Mouse (Mus musculus) liver, adult 2 months (tissue): ENCODE data around the gene Zfp184. TPM values are rescaled to one million over a fixed set of nuclear protein-coding genes. Genes with fewer than 3 reads are reported as not detected.
"Not testable (repeated sequence)": the region's sequence is repeated elsewhere in the genome, so short reads cannot be mapped to it uniquely, and the experiment has no call there.

ENCODE experiments used
- DNase-seq: peaks from one replicate; pipeline ENCODE4 v3.0.0-alpha.2; 2011; ENCODE audit warnings: low read depth, low spot score; ENCODE audit errors: extremely low read depth
- H3K27ac ChIP-seq: fragments of 200-500 bp; replicated peaks from 2 replicates; pipeline ENCODE4 v1.5.1; 2012; ENCODE audit warnings: low read depth, mild to moderate bottlenecking, control low read depth, inconsistent platforms, low read length; ENCODE audit not compliant: insufficient read depth
- H3K27me3 ChIP-seq: fragments of 200-500 bp; 2 replicates; pipeline ENCODE4 v1.6.1; 2012; ENCODE audit warnings: mild to moderate bottlenecking, moderate library complexity, low read length, inconsistent platforms; ENCODE audit not compliant: control insufficient read depth, insufficient read depth
- H3K36me3 ChIP-seq: fragments of 200-500 bp; 2 replicates; pipeline ENCODE4 v1.6.1; 2012; ENCODE audit warnings: low read length, inconsistent platforms; ENCODE audit not compliant: control insufficient read depth, insufficient read depth
- H3K4me1 ChIP-seq: fragments of 200-500 bp; 2 replicates; pipeline ENCODE4 v1.6.1; 2011; ENCODE audit warnings: low read length; ENCODE audit not compliant: control insufficient read depth, insufficient read depth
- H3K4me3 ChIP-seq: fragments of 200-500 bp; 2 replicates; pipeline ENCODE4 v1.5.1; 2011; ENCODE audit warnings: low read depth, mild to moderate bottlenecking, control low read depth, low read length, moderate library complexity; ENCODE audit not compliant: insufficient read depth
- H3K79me2 ChIP-seq: fragments of 200-500 bp; 2 replicates; pipeline ENCODE4 v1.6.1; 2012; ENCODE audit warnings: inconsistent platforms, mild to moderate bottlenecking, low read length, moderate library complexity; ENCODE audit not compliant: control insufficient read depth, insufficient read depth
- H3K9ac ChIP-seq: fragments of 200-500 bp; 2 replicates; pipeline ENCODE4 v1.6.1; 2012; ENCODE audit warnings: low read depth, mild to moderate bottlenecking, control low read depth, inconsistent platforms, low read length
- CTCF ChIP-seq: fragments of 200-500 bp; IDR thresholded peaks from 2 replicates; pipeline ENCODE4 v1.5.1; 2011; ENCODE audit warnings: low read depth, low read length, control low read depth
- POLR2A ChIP-seq: fragments of 200-500 bp; IDR thresholded peaks from 2 replicates; pipeline ENCODE4 v1.6.1; 2011; ENCODE audit warnings: low read length, control low read depth; ENCODE audit not compliant: insufficient read depth; ENCODE audit errors: extremely low read depth
- WGBS: fragments of 180-500 bp; shearing (Covaris S2); methylation state at CpG from one replicate; pipeline ENCODE4 v1.1.7; 2018; 5-methylcytosine and 5-hydroxymethylcytosine counted together
- polyA plus RNA-seq: library from polyadenylated mRNA; depleted of rRNA; stranded (reverse); fragments of >200 nt; gene quantifications from 2 replicates; pipeline ENCODE4 v1.2.3, GENCODE M21; 2012
- total RNA-seq: library from RNA; depleted of rRNA; stranded (reverse); fragments of >200 nt; gene quantifications from 2 replicates; pipeline ENCODE4 v1.2.3, GENCODE M21; 2014

Zfp184 gene
- total and polyA plus RNA-seq, 2 experiments: 0.11 to 0.18 TPM

DNA sequence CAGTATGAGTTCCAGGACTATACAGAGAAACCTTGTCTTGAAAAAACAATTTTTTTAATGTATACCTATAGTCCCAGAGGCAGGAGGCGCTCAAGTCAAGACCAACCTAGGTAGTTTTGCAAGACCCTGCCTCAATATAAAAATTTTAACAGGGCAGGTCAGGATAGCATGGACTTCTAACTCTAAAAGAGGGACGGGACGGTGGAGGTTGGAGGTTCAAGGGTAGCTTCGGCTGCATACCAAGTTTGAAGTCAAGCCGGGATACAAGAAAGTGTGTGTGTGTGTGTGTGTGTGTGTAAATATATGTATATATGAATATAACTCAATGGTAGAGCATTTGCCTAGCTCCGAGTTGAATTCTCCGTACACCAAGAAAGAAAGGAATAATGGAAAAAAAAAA is 38.6 kb upstream of the Zfp184 start:
- TF ChIP-seq POLR2A (no peak), CTCF (no peak)
- DNase-seq: no peak
- no peaks in the 10 kb centered on the region; the same call in 1 of the 2 replicates for H3K27me3 ChIP-seq
- no peak overlapping the region for H3K9ac ChIP-seq
- no peaks in the 10 kb centered on the region for H3K4me1 ChIP-seq
- H3K4me3 ChIP-seq: no peak overlapping the region
- H3K27ac ChIP-seq: no peak overlapping the region
- no peaks in the 10 kb centered on the region for H3K79me2 ChIP-seq
- no peaks in the 10 kb centered on the region for H3K36me3 ChIP-seq
- 77% methylated on average over 7 of the region's 7 CpGs for WGBS

DNA sequence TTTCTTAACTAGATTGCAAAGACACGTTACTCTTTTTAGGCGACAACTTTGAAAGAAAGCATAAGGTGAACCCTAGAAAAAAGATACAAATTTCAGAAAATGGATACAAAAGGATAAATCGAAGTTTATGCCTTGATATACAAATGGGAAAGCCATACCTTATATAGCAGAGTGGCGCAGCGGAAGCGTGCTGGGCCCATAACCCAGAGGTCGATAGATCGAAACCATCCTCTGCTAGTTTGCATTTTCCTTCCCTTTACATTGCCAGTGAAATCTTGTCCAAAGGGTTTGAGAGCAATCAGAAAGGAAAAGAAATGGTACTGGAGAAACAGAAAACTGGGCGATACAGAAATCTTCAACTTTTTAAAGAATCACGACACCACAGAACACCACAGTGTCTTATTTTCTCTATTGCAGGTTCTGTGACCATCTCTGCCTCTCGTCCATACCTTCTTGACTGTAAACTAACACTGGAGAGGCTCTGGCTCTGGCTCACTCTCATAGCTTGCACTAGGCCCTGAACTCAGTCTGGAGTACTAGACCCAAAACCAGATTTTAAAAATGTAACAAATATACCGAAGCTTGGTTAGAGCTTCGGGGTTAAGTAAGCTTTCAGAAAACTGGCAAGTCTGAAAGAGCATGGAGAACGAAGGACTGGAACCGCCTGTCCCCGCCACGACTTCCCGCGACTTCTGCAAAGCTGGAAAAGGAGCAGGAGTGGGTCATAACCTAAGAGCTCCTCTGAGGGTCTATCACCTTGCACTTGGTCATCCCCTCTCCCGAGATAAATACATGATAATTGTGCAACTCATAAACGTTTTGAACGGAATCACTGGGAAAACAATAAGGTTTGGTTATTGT is 37.7 kb upstream of the Zfp184 start:
- Histone ChIP-seq H3K27ac (no peak overlapping the region), H3K4me3 (no peak overlapping the region), H3K79me2 (no peaks in the 10 kb centered on the region), H3K27me3 (no peaks in the 10 kb centered on the region; the same call in 1 of the 2 replicates), H3K36me3 (no peaks in the 10 kb centered on the region), H3K9ac (no peak overlapping the region), H3K4me1 (no peaks in the 10 kb centered on the region)
- WGBS: 43% methylated on average over 22 of the region's 22 CpGs
- DNase-seq: no peak
- TF ChIP-seq POLR2A (no peak), CTCF (no peak)

DNA sequence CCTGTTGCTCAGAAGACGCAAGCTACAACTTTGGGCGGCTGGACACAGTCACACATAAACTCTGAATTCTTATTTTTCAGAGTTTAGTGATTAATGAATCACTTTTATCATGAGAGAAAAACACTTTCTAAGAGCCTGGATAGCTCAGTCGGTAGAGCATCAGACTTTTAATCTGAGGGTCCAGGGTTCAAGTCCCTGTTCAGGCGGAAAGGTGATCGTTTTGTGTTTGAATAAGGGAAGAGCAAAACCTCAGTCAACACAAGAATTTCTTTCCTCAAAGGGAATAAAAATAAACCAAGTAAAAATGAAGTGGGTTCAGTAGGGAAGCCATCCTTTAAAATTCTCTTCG is 37.1 kb upstream of the Zfp184 start:
- H3K27ac ChIP-seq, H3K36me3 ChIP-seq, H3K4me3 ChIP-seq, H3K27me3 ChIP-seq, H3K4me1 ChIP-seq, H3K79me2 ChIP-seq, H3K9ac ChIP-seq, DNase-seq: not testable (repeated sequence)
- WGBS: 58% methylated on average over 6 of the region's 6 CpGs

DNA sequence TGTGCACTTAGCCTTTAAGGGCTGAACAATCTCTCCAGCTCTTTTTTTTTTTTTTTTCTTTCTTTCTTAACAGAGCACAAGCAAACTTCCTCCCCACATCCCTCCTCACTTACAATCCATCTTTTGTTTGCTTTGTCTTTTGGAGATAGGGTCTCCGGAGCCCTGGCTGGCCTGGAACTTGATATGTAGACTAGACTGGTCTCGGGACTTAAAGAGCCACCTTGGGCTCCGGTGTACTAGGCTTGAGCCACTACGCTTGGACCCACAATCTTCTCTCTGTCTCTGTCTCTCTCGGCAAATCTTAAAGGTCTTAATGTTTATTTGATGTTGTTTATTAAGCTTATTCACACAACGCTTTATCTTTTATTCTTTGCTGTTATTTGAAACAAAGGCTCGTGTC is 34.2 kb upstream of the Zfp184 start:
- TF ChIP-seq POLR2A (no peak), CTCF (no peak)
- no peak overlapping the region for H3K27ac ChIP-seq
- H3K9ac ChIP-seq: no peak overlapping the region
- DNase-seq: no peak
- no peaks in the 10 kb centered on the region; the same call in 1 of the 2 replicates for H3K27me3 ChIP-seq
- H3K4me3 ChIP-seq: no peak overlapping the region
- no peaks in the 10 kb centered on the region for H3K79me2 ChIP-seq
- no peaks in the 10 kb centered on the region for H3K36me3 ChIP-seq
- 37% methylated on average over 7 of the region's 7 CpGs for WGBS
- H3K4me1 ChIP-seq: no peaks in the 10 kb centered on the region

DNA sequence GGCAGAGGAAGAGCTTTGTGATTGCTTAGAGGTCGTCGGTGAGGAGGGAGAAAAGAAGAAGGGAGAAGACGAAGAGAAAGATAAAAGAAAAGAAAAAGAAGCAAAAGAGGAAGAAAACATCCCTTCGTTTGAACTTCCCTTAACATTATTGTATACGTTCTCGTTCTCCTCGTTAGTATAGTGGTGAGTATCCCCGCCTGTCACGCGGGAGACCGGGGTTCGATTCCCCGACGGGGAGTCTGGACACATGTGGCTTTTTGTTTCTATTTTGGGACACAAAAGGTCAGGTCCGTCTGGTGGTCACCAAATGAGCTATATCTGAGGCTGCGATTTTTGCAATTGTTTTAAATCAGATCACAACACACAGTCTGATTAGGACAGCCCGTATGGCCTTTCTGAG is 33.7 kb upstream of the Zfp184 start:
- H3K9ac ChIP-seq: no peak overlapping the region
- H3K27me3 ChIP-seq: peaks cover 3% of the 10 kb centered on the region; the same call in 1 of the 2 replicates
- no peaks in the 10 kb centered on the region for H3K4me1 ChIP-seq
- no peak overlapping the region for H3K4me3 ChIP-seq
- no peaks in the 10 kb centered on the region for H3K79me2 ChIP-seq
- no peaks in the 10 kb centered on the region for H3K36me3 ChIP-seq
- 22% methylated on average over 17 of the region's 17 CpGs for WGBS
- no peak overlapping the region for H3K27ac ChIP-seq
- no peak for TF ChIP-seq CTCF
- TF ChIP-seq POLR2A: no peak
- DNase-seq: no peak

DNA sequence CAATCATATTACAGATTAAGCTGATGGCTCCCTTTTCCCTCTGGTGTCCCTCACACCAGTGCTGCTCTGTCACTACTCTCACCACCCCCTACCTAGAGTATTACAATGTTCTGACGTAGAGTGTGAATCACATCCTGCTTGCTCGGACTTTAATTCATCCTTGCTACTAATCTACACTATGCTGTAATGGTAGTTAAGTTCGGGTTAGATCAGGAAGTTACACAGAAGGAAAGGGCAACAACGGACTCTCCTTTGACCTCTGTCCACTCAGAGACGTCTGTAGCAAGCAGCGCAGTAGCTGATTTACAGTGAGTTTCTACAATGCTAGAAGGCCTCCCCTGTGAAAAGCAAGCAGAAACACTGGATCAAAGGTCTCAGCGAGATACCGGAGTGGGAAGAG is 31.0 kb upstream of the Zfp184 start:
- Histone ChIP-seq H3K36me3 (no peaks in the 10 kb centered on the region), H3K79me2 (no peaks in the 10 kb centered on the region), H3K4me1 (peaks cover 3% of the 10 kb centered on the region), H3K27ac (no peak overlapping the region), H3K4me3 (no peak overlapping the region), H3K9ac (no peak overlapping the region), H3K27me3 (peaks cover 5% of the 10 kb centered on the region; the same call in 1 of the 2 replicates)
- no peak for DNase-seq
- TF ChIP-seq POLR2A (no peak), CTCF (no peak)
- 27% methylated on average over 8 of the region's 8 CpGs for WGBS
